Mouse (Mus musculus) ovary, adult 18-20 months (tissue): ENCODE measurements around the gene Btbd2.

Source experiments
- DNase-seq: peaks from one replicate; pipeline ENCODE4 v3.0.0; 2022; ENCODE audit warnings: low spot score, mixed read lengths

The Btbd2 gene

DNA sequence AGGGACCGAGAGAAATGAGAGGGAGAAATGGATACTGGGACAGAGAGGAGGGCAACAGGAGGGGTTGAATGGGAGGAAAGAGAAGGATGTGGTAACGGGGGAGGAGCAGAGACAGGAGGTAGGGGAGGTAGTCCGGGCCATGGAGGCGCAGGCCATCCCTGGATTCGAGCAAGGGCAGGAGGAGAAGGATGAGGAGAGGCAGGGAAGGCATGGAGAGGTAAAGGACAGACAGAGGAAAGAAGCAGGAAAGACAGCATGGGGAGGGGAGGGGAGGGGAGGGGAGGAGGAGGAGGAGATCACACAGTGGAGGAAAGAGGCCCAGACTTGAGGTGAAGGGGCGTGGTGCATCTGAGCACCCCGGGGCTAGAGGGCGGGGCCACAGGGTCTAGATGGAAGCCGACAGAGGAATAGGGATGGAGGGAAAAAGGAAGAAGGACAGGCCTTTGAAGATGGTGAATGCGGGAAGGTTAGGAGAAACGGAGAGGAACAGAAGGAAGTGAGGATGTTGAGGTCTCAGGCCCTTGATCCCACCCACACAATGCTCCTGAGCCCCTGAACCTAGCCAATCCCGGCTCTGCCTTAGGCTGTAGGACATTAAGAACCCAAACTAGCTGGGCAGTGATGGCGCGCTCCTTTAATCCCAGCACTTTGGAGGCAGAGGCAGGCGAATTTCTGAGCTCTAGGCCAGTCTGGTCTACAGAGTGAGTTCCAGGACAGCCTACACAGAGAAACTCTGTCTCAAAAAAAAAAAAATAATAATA, at the start of gene Btbd2:
TSS of gene Btbd2 (minus strand) at position 209 of the 761 bp plus-strand sequence.
- DNase-seq: no peak

DNA sequence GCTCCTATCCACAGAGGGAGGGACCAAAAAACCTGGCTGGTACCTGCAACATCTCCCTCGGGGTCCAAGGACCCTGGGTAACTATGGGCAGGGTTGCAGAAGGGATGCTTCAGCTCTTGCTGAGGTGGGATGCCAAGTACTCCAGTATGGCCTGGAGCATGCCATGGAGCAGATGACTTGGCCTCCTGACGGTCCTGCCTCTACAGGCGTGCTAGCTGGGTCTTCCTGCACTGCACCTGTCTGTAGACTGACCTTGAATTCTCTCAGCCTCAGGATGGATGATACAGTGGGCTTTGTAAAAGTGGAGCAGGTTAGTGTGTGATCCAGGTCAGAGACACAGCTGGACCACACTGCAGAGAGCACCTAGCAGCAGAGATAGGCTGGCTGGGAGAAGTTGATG, 48.6 kb upstream of the Btbd2 start:
- no peak for DNase-seq

DNA sequence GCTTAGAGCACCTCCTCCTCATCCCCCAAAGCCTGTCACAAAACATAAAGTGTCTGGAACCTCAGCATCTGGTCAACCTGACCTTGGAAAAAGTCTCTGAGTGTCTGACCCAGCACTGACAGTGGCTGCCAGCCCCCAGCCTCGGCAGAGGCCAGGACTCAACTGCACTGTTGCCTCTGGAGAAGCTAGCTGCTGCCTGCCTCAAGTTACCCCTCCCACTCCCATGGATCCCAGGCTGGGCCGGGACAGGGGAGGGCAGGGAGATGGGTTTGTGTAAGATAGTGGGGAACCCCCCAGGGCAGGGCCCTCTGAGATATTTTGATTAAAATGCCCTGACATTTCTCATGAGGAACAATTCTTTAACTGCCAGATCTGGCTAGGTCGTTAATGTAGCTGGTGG, 48.2 kb upstream of the Btbd2 start:
- DNase-seq: no peak

DNA sequence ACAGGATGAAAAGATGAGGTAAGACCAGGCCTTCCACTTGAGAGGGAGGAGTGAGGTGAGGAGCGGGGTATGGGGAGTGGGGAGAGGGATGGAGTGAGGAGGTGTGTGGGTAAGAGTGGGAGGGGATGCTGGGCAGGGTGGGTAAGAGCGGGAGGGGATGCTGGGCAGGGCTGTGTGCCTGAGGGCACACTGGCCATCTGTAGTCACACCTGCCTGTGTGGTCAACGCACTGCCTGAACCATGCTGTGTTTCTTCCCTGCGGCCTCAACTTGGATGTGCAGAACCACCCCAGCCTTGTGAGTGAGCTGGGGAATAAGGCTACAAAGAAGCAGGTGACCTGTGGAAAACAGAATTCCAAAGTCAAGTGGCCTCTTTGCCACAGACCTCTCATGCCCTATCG, 47.5 kb upstream of the Btbd2 start:
- no peak for DNase-seq

DNA sequence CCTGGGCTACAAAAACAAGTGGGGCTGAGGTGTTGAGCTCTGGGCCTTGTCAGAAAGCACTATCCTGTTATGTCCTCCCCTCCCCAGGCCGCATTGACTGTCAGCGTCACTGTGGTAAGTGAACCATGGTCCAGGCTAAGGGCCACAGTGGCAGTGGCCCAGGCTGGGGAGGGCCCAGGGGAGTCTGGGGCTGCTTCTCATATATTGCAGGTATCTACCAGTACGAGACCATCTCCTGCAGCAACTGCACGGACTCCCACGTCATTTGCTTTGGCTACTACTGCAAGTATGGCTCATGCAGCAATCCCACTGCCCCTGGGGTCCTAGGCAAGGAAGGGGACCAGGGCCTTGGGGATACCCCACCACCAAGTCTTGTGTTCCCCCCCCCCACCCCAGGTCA, 46.8 kb upstream of the Btbd2 start:
- DNase-seq: no peak

DNA sequence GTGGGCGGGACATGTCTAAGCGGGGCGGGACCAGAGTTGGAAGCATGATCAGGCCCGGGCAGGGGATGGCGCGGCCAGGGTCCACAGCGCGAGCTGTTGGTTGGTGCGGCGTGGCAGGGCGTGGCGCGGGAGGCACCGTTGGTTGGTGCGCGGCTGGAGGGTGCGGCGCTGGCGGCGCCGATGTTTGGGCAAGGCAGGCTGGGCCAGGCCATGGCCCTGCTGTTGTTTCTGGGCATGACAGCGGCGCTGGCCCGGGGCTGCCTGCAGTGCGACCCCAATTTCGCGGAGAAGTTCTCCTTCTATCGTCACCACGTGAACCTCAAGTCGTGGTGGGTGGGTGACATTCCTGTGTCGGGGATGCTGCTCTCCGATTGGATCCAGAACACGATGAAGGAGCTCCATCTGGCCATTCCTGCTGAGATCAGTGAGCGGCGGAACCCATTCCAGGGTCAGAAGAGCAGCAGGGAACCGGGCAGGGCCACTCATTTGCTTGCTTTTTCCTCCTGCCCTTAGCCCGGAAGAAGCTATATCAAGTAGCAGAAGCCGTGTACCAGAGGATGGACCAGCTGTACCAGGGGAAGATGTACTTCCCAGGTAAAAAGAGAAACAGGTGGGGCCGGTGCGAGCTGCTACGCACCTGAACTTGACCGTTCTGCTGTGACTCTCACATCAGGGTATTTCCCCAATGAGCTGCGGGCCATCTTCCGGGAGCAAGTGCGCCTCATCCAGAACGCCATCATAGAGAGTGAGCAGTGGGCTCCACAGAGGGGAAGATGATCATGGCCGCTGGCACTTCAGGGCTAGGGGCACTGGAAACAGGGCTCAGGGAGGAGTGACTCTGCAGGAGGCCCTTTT, 45.9 kb upstream of the Btbd2 start:
- peak; percentile 95 for DNase-seq

DNA sequence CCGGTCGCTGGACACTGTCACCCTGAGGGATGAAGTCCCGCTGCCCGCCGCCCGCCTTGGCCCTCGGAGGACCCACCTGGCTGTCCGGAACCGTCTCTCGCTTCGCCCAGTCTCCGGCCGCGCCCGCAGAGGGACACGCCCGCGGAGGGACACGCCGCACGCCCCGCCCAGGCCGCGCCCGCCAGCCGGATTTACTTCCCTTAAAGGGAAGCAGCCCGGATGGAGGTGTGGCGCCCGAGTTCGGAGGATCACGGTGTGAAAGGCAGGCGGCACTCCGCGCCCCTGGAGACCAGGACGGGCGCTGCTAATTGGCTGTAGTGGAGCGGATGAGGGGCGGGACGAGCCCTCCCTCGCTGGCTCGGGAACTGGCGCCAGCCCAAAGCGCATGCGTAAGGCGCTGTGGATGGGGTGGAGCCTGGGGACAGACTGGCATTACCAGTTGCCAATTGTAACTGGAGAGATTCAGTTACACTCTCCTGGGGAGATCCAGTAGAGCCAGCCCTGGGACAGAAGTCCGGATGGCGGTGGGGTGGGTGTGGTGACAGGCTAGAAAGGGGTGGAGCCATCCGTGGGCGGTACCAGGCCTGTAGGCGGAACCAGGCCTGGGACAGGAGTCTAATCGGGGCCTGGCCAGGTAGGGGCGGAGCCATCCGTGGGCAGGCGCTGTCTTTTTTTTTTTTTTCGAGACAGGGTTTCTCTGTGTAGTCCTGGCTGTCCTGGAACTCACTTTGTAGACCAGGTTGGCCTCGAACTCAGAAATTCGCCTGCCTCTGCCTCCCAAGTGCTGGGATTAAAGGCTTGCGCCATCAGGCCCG, 45.1 kb upstream of the Btbd2 start, which contains the start of the genes Mob3a and Izumo4:
TSS of gene Mob3a (minus strand) at position 257 of the 815 bp plus-strand sequence.
TSS of gene Izumo4 (plus strand) at position 464 of the 815 bp plus-strand sequence.
- peak; percentile 100 for DNase-seq

DNA sequence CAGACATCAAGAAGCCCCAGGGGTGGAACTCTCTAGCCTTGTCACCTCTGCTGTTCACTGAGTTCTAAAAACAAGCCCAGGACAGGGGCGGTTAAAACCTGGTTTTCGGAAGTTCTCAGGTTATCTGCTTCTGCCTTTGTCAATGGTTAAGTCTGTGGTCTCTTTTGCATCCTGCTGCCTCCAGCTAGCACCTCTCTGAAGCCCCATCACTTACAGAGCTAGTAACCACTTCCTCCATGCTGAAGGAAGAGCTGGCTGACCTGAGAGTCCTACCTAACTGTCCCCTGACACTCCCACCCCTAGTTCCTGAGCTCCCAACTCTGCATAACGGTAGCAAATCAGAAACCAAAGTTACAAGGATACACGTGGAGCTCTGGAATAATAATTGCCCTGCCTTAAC, 43.9 kb upstream of the Btbd2 start:
- no peak for DNase-seq

DNA sequence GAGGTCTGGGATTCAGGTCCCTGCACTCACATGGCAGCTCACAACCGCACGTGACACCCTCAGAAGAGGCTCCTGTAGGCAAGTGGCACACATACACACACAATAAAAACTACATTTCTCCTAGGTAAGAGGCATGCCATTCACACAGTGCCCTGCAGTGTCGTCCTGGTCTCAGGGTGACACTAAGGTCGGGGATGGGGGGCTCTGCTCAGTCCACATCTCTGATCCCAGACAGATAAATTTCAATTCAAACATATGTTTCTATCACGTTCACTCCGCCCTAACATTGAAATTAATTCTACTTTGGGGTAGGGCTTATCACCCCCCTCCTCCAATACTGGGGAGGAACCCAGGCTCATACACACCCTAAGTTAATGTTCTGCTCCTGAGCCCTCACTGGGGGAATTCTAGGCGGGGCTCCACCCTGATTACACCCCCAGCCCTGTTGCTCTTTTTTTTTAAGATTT, 43.2 kb upstream of the Btbd2 start:
- DNase-seq: no peak

DNA sequence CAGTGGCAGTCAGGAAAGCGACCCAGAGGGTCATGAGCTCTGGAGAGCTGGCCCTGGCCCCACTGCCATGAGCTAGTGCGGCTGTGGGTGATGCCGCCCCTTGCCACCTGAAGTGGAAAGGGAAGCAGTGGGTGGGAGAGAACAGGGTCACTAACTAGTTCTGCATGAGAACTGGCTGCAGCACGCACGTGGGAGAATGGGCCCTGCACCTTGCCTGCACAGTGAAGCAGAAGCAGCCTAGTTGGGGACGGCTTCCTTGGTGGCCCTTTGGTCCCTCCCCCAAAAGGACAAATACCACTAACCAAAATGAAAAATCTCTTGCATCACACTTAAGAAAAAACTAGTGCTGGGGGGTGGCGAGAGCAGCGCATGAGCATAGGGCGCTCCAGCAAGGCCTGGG, 41.7 kb upstream of the Btbd2 start:
- no peak for DNase-seq

DNA sequence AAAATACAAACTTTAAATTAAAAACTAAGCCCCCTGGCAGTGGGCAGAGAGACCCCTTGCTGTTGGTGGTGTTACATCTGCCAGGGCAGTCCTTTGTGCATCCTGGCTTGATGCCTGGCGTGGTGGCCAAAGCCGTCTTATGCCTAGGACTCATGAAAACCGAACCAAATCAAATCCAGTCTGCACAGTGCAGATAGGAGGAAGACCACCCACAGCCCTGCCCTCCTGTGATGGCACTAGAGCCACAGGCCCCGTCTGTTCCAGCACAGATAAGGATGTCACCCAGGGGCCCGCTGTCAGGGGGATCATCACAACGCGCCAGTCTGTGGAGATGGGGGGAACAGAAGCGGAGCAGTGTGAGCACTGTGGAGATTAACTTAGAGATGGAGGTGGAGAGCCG, 40.9 kb upstream of the Btbd2 start:
- DNase-seq: no peak

DNA sequence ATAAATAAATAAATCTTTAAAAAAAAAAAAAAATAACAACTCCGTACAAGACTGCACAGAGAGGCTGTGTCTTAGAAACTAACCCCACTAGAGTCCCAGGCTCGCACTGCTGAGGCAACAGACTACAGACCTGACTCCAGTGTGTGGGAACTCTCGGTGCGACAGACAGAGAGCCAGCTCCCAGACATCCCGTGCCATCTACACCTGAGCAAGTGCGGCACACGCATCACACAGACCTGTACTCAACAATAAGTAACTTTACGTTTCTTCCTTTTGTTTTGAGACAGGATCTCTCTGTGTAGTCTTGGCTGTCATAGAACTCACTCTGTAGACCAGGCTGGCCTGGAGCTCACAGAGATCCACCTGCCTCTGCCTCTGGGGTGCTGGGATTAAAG, 40.5 kb upstream of the Btbd2 start:
- no peak for DNase-seq

DNA sequence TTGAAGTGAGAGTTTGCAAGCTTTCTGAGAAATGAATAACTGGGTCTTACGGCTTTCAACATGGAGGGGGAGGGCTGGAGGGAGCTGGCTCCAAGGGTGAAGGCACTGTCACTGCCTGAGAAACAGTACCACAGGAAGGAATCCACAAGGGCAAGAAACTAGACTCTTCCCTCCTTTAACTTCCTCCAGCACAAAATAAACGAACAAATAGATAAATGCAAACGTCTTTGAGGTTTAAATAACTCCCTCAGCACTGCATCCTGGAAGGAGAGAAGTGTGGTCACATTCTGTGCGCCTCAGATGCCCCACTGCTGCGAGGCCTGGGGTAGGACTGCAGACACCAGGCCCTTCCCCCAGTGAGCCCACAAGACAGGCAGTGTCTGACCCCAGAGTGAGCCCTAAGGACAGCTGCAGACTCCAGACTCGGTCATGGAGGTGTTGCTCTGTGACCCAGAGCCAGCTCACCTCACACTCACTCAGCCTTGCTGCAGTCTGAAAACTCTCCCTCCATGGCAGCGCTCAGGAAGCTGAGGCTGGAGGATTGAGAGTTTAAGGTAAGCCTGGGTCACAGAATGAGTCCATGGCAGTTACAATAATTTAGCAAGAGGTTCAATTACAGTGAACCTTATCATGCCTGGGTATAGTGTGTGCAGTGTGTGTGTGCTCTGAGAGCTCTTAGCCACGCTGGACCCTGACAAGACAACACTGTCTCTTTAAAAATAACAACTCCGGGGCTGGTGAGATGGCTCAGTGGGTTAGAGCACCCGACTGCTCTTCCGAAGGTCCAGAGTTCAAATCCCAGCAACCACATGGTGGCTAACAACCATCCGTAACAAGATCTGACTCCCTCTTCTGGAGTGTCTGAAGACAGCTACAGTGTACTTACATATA, 39.9 kb upstream of the Btbd2 start:
- DNase-seq: no peak

DNA sequence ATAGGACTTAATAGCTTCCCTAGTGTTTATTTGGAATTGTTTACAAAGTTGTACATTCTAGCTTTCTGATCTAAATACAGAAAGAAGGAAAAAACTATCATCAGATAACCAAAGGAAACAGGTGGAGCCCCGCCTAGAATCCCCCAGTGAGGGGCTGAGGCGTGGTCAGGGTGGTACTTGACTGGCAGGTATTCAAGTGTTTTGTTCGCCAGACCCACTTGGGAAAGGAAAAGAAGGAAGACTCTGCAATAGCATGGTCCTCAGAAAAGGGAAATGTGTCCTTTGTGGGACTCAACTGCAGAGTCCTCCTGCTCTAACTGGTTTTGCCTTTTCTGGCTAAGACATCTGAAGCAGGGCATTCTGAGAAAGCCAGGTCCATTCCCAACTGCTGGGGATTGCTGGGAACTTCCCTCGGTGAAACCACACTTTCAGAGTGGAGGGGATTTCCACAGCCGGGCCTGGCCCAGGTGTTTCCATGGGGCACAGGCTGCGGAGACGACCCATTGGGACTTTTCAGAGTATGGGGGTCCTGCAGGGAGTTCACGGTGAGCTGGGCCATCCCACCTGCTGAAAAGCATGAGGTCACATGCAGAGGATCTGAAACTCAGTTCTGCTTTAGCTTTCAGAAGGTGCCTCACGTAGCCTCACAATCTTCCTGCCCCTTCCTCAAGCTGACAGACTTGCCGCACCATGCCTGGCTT, 39.1 kb upstream of the Btbd2 start:
- DNase-seq: no peak

DNA sequence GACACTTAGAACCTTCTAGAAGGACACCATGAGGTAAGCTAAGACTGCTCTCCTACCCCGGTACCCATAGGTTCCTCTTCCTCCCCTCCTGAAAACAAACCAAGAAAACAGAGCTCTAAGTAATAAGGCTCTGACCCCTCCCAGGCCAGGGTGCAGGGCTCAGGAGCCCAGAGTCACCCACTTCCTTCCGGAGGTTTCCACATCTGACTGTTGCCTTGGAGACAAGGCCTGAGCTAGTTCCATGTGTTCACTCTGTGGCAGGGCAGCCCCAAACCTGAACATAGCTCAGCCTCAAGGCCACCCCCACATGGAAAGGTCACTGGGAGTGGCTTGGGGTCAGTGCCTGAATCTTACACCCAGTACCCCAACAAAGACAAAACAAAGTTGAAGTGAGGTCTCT, 38.3 kb upstream of the Btbd2 start:
- no peak for DNase-seq

DNA sequence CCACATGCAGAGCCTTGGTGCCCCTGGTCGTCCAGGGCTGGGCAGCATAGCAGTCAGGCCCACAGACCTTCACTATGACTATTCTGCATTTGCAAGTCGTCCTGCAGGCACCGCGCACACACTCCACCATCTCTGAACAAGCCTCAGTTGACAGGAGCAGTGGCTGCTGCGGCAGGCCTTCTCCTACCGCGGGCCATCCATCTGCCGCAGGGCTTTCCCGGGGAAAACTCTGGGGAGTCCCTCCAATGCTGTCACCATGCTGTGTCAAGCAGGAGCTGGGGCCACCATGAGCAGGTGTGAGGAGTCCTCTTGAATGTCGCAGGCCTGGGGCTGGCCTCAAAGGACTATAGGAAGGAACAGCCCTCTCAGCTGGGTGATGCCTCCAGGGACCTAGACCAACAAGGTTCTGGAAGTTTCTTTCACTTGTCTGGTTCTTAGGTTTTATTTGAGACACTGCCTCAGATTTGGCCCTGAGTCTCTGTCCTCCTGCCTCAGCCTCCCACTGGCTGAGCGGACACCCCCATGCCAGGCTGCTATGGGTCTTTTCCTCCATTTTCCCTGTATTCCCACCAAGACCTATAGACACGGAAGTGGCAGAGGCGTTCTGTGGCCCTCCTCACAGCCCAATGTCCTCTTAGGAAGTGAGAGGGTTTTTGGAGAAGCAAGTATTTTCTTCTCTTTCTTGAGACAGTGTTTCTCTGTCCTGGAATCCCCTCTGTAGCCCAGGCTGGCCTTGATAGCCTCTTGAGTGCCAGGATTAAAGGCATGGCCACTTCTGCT, 37.5 kb upstream of the Btbd2 start:
- DNase-seq: no peak

DNA sequence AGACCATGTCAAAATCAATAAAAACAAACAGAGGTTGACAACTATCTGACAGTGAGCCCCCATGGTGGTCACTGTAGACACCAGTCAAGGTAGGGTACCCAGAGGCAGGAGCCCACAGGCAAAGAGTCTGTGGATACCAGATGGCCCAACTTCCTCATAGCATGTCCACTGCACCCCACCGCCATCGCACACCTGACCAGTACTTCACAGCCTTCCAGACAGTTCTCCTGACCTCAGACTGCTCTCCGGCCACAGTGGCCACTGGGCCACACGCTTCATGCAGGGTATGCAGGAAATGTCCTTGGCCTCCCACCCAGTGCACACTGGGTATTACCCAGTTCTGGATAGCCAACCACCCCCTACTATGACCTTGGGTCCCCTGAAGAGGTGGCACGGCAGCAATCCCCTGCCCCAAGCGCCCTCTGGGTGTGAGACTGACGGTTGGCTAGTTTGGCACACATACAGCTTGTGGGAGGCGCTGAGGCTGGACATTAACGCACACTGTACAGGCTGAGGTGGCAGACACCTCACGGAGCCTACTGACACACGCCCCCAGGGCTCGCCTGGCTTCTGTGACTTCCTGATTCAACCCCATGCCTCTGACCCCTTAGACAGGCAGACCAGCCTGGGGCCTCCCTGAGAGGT, 36.7 kb upstream of the Btbd2 start:
- DNase-seq: no peak

DNA sequence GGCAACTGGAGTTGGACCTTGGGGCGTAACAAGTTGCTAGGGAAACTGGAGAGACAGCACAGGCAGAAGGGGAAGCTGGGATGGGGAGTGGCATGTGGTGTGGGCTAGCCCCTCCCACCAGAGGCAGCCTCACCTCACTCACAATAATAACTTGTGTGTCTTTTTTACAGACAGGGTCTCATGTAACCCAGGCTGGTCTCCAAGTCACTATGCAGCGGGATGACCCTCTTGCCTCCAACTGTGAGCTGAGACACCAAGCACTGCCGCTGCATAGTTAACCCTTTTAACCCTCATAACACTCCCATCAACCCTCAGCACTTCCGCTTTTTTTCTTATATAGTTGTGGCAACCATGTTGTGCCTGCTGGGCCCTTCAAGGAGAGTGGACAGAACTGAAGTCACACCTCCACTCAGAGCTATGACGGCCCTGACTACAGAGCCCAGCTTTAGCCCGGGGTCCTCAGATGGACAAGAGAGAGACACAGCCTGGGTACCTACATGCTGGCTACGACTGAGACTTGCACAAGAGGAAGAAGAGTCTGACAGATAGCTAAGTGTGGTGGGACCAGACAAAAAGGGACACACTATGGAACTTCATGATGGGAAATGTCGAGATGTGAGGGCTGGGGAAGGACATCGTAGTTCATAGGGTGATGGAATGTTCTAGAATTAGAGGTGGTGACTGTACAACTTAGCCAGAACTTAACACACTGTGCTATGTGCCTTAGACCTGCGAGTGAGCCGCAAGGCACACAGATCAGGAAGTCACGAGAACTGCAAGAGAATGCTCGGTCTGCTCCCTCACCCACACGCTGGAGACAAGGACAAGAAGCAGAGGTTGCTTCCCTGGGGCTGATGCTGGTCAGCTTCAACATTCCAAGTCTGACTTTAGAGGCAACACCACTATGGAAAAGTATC, 35.6 kb upstream of the Btbd2 start:
- no peak for DNase-seq
